ENCODE assay signal across 21 mouse cellular contexts in genomic region chr16:43860624-43861023, GRCm38 (mm10). TPM values are rescaled to one million over a fixed set of nuclear protein-coding genes. Genes with fewer than 3 reads are reported as not detected.
DNase-seq lines count a peak whose midpoint lies in the region; ATAC-seq lines count a peak whose summit lies in the region.
"Had no signal": no experiment of that assay in that cellular context is flagged by ENCODE, and none has a peak within 500 bp of the region (broad histone marks: within the 10 kb centered on the region; RNA-seq: fewer than 3 reads in every experiment).

No protein-coding gene starts in this region.

- no peaks in the 10 kb centered on the region for H3K27me3 ChIP-seq in midbrain, embryonic 15.5 days (replicated peaks)
- H3K27me3 ChIP-seq: embryonic facial prominence, embryonic 15.5 days; heart, embryonic 12.5 days; hindbrain, embryonic 12.5 days; Patski had no signal

- H3K4me2 ChIP-seq in midbrain, embryonic 15.5 days = no peak overlapping the region
- H3K4me2 ChIP-seq: embryonic facial prominence, embryonic 15.5 days; heart, embryonic 12.5 days; hindbrain, embryonic 12.5 days had no signal

- DNase-seq in lung, postnatal 36 days = peak; percentile 6
- DNase-seq in lung, postnatal 4 days = no peak
- DNase-seq in R1 (ENCODE audit: low read depth, low spot score) = peak; percentile 35
- DNase-seq in embryo, embryonic 11 days = no peak
- DNase-seq in liver = no peak
- DNase-seq: adrenal gland, postnatal 10 days; cerebellum, adult 18-20 months; cerebellum, adult 9-11 months; cerebellum, postnatal 36 days; forebrain, postnatal 0 days; gastrocnemius, postnatal 14 days; heart, postnatal 36 days had no signal

- peak; percentile 36 to 65; a peak in 3 of 4 replicates for ATAC-seq in hematopoietic stem cell, adult 5-6 weeks (replicated peaks in 1 of 2; ENCODE audit: insufficient read depth in 1 of 2, low FRiP score in 2 of 2, low TSS enrichment in 1 of 2, low read depth in 1 of 2, poor library complexity in 2 of 2, severe bottlenecking in 2 of 2)
- ATAC-seq in midbrain, embryonic 15.5 days (replicated peaks) = no peak
- ATAC-seq: forebrain, postnatal 0 days; hindbrain, embryonic 16.5 days; inflammation-experienced regulatory T-cells, adult 6 months; intestine, postnatal 0 days; Patski had no signal

- no peak overlapping the region for H3K27ac ChIP-seq in midbrain, embryonic 15.5 days
- H3K27ac ChIP-seq: embryonic facial prominence, embryonic 15.5 days; hindbrain, embryonic 12.5 days had no signal

- H3K36me3 ChIP-seq in midbrain, embryonic 15.5 days (replicated peaks) = peaks cover 16% of the 10 kb centered on the region; the same call in 1 of the 2 replicates

- no peak overlapping the region for H3K9ac ChIP-seq in midbrain, embryonic 15.5 days
- H3K9ac ChIP-seq: embryonic facial prominence, embryonic 15.5 days; forebrain, postnatal 0 days; heart, embryonic 12.5 days; hindbrain, embryonic 12.5 days had no signal

- WGBS in midbrain, embryonic 15.5 days = 82% methylated on average over 6 of the region's 6 CpGs

- no peaks in the 10 kb centered on the region for H3K9me3 ChIP-seq in midbrain, embryonic 15.5 days
- H3K9me3 ChIP-seq: embryonic facial prominence, embryonic 15.5 days; heart, embryonic 12.5 days; hindbrain, embryonic 12.5 days had no signal

- H3K4me3 ChIP-seq in midbrain, embryonic 15.5 days = no peak overlapping the region
- H3K4me3 ChIP-seq: embryonic facial prominence, embryonic 15.5 days; heart, embryonic 12.5 days; hindbrain, embryonic 12.5 days had no signal

- H3K4me1 ChIP-seq in midbrain, embryonic 15.5 days = no peaks in the 10 kb centered on the region
- H3K4me1 ChIP-seq: embryonic facial prominence, embryonic 15.5 days; heart, embryonic 12.5 days; hindbrain, embryonic 12.5 days had no signal

RNA-seq across cellular contexts. Expression of gene Ccdc191, which starts 29.0 kb away (rescaled TPM):
- total RNA-seq in hematopoietic stem cell, adult 5-6 weeks (2017) = 25.3 and 35.5 TPM in 2 replicates
- 7.7 and 8.0 TPM in 2 replicates for polyA plus RNA-seq in midbrain, embryonic 15.5 days (2015; fragmentation: Nextera tagmentation; extraction: Ambion mirVana)

Comparison
In these comparisons a context has a peak if more than half of its experiments do, and no peak if none do; other contexts are left out.
1. DNase-seq: peak in lung, postnatal 36 days (single experiment) and R1 (single experiment); none in lung, postnatal 4 days (0 of 2), embryo, embryonic 11 days (single experiment) and liver (single experiment).